Mouse (Mus musculus) olfactory bulb, adult 2 months (tissue): ENCODE measurements around the gene Hdac4. TPM values are rescaled to one million over a fixed set of nuclear protein-coding genes. Genes with fewer than 3 reads are reported as not detected.

Experiments used
- H3K27ac ChIP-seq: fragments of 200-500 bp; 2 replicates; pipeline ENCODE4 v1.5.1; 2012; ENCODE audit warnings: low read depth, low read length; ENCODE audit not compliant: insufficient read depth
- H3K4me1 ChIP-seq: fragments of 200-500 bp; 2 replicates; pipeline ENCODE4 v1.6.1; 2012; ENCODE audit warnings: low read length; ENCODE audit not compliant: control insufficient read depth, insufficient read depth
- H3K4me3 ChIP-seq: fragments of 200-500 bp; 2 replicates; pipeline ENCODE4 v1.5.1; 2012; ENCODE audit warnings: mild to moderate bottlenecking, low read depth, low read length, moderate library complexity; ENCODE audit not compliant: insufficient read depth
- CTCF ChIP-seq: fragments of 200-500 bp; IDR thresholded peaks from 2 replicates; pipeline ENCODE4 v1.5.1; 2012; ENCODE audit warnings: low read depth, mild to moderate bottlenecking, low read length, moderate library complexity; ENCODE audit not compliant: insufficient read depth
- POLR2A ChIP-seq: fragments of 200-500 bp; IDR thresholded peaks from 2 replicates; pipeline ENCODE4 v1.6.1; 2012; ENCODE audit warnings: mild to moderate bottlenecking, low read depth, low read length, moderate library complexity; ENCODE audit not compliant: insufficient read depth
- WGBS: fragments of 180-500 bp; shearing (Covaris S2); methylation state at CpG from one replicate; pipeline ENCODE4 v1.1.7; 2018; 5-methylcytosine and 5-hydroxymethylcytosine counted together
- polyA plus RNA-seq: library from polyadenylated mRNA; stranded (reverse); fragments of >200 nt; gene quantifications from 2 replicates; pipeline ENCODE4 v1.2.4, GENCODE M21; 2012; ENCODE audit warnings: low replicate concordance; ENCODE audit not compliant: missing spikeins, insufficient read depth, insufficient read length

Hdac4 gene
- polyA plus RNA-seq, 1 experiment: not detected

DNA sequence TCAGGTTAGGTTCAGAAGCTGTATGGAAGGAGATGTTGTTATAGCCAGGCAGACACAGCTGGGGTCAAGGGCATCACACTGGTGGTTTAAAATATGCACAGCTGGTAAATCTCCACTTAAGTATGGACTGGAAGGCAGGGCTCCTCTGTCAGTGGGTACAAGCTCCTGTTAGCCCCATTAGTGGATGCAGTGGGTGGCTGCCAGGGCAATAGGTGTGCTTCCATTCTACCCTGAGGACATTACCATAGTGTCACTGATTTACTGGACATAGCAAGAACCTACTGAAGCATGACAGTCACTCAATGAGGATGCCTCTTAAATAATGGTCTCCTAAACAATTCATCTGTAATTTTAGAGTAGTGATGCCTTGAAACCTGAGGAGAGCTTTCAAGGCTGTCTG lies 203.9 kb downstream of the Hdac4 start:
- Histone ChIP-seq H3K4me3 (no peak overlapping the region), H3K4me1 (peaks cover 11% of the 10 kb centered on the region), H3K27ac (no peak overlapping the region)
- no peak for TF ChIP-seq CTCF
- no peak for TF ChIP-seq POLR2A

DNA sequence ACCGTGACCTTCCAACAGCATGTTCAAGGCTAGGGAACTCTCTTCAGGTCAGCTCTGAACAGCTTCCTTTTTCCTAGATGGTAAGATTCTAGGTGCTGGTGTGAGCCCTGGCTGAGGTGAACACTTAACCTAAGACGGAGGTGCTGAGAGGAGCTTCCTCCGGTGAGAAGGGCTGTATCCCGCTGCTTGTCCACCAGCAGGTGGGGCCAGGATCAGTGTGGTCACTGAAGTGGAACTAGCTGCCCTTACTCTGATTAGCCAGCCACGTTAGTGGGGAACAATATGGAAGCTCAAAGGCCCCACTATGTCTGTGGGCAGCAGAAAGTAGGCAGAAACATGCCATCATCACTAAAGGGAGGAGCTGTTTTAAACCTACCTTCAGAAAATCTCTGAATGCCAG lies 204.6 kb downstream of the Hdac4 start:
- WGBS: 76% methylated on average over 5 of the region's 5 CpGs
- Histone ChIP-seq H3K4me3 (no peak overlapping the region), H3K27ac (no peak overlapping the region), H3K4me1 (peaks cover 11% of the 10 kb centered on the region)
- TF ChIP-seq CTCF (no peak), POLR2A (no peak)

DNA sequence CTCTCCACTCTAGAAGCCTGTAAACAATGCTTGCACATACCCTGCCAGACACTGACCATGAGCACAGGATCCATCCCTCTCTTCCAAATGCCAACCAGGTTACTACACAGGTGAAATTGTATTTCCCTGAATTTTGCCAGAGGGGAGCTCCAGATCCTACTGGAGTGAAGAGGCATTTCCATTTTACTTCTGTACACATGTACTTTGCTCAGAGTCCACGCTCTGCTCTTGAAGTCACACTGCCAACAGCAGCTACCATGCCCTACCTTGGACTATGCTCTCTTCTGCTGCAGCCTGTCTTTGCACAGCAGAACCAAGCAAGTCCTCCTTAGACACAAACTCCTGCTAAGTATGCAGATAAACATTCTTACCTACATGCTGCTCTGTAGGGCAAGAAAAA lies 206.6 kb downstream of the Hdac4 start:
- WGBS: 97% methylated on average over 1 of the region's 1 CpGs
- Histone ChIP-seq H3K27ac (no peak overlapping the region), H3K4me1 (peaks cover 11% of the 10 kb centered on the region), H3K4me3 (no peak overlapping the region)
- TF ChIP-seq CTCF (no peak), POLR2A (no peak)

DNA sequence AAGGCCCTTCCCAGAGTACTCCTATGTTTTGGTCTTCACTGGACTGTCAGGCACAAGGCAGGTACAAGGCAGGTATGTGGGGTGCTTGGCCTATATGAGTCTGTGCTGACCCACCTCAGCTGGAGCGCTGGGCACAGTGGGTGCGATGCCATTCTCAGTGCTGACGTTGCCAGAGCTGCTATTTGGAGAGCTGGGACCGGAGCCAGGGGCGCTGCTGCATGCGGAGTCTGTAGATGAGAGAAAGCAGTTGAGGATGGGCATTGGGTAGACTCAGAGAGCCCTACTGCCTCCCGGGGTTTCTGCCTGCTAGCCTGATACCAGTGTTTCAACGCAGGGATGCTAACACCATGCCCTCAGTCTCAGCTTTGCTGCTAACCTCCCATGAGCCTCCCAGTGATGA lies 208.1 kb downstream of the Hdac4 start:
- TF ChIP-seq CTCF (no peak), POLR2A (no peak)
- H3K4me1 ChIP-seq: peaks cover 11% of the 10 kb centered on the region
- WGBS: 27% methylated on average over 8 of the region's 8 CpGs
- H3K4me3 ChIP-seq: no peak overlapping the region
- H3K27ac ChIP-seq: no peak overlapping the region

DNA sequence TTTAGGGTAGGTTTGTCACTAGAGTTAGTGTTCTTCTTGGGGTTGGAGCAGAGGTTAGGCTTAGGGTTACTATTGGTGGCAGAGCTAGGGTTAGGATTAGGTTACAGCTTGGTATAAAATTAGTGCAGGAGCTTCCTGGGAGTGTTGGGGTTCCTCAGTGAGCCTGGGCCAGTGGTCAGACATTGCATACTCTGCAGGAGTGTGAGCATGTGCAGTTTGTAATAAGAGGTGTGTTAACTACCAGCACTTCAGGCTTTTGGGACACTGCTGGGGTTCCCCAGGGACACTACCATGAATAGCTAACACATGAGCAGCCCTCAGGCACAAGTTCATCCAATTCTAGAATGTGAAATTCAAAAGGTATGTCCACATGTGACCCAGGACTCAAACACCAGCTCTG lies 209.7 kb downstream of the Hdac4 start:
- TF ChIP-seq CTCF (no peak), POLR2A (no peak)
- H3K4me3 ChIP-seq: no peak overlapping the region
- H3K4me1 ChIP-seq: peaks cover 11% of the 10 kb centered on the region
- H3K27ac ChIP-seq: no peak overlapping the region

DNA sequence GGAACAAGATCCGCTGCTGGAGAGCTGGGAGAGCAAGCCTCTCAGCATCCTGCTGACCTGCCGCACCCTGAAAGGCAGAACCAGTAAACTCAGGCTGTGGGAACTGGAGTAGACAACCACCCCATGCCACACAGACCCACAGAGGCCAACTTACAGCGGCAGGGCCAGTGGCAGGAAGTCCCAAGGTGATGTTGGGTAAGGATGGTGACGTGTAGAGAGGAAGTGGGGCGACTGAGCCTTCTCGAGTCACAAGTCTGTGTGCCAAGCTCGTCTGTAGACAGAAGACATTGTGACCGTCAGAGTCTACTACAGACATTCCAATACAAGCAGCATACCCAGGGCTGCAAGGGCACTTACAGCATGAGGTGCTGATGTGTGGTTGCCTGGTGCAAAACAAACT lies 211.0 kb downstream of the Hdac4 start:
- peaks cover 11% of the 10 kb centered on the region for H3K4me1 ChIP-seq
- TF ChIP-seq CTCF: no peak
- no peak for TF ChIP-seq POLR2A
- no peak overlapping the region for H3K27ac ChIP-seq
- 72% methylated on average over 8 of the region's 8 CpGs for WGBS
- H3K4me3 ChIP-seq: no peak overlapping the region

DNA sequence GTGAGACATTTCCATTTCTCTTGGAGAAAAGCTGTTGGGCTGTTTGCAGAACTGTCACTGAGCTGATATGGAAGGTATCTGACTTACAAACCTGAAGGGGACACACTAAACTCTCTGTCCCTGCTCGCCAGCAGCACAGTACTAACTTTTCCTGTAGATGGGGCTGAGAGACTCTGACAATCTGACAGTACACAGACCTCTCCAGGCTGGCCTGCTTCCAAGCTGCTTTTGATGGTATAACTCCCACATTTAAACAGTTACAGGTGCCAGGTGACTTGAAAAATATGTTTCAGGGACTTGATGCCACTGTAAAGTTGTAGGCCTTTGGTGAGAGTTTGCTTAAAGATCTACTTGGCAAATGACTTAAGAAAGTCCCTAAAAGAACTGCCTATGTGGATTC lies 214.1 kb downstream of the Hdac4 start:
- 74% methylated on average over 1 of the region's 1 CpGs for WGBS
- no peak for TF ChIP-seq CTCF
- no peak for TF ChIP-seq POLR2A
- H3K4me3 ChIP-seq: no peak overlapping the region
- no peaks in the 10 kb centered on the region for H3K4me1 ChIP-seq
- H3K27ac ChIP-seq: no peak overlapping the region

DNA sequence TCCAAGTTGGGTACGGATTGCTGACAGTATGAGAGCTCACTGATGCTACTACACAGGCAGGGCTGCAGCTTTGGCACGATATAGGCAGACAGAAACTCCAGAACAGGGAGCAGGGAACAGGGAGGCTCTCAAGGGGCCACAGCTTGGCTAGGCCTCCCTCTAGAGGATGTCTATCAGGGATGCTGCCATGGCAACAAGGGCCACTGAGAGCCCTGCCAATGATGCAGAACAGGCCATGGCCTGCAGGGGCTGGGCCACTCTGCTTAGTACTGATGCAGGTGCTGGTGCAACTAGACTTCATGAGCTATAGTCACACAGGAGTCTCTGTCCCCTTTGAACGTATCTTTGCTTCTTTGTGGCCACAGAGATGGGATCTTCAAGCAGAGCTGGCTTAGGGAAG lies 217.1 kb downstream of the Hdac4 start:
- 38% methylated on average over 3 of the region's 3 CpGs for WGBS
- Histone ChIP-seq H3K27ac (no peak overlapping the region), H3K4me1 (no peaks in the 10 kb centered on the region)

DNA sequence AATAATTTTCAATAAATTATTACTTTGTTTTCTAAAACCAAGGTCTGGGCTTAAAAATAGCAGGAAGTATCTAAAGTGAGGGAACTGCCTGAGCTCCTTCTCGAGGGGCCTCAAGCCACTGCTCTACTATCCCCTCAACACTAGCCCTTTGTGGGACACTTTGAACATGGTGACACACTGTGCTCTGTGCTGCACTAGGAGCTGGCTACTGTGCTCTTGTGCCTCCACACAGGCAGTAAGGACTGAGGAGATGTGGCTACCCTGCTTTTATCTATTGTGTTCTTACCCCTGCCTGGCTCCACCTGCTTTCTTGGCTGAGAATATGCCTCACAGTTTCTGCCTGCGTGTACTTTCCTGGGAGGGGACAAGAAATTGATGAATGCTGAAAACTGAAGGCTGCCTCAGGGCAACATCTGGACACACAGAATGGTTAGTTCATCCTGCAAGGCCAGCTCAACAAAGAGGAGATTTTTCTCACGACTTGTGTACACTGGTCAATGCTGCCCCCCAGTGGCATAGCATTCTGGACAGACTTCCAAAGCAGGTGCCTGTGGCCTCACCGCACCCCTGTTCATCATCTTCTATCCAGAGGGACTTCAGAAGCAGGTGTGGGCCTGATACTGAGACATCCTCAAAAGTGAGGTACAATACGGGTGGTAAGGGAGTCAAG lies 226.7 kb downstream of the Hdac4 start:
- Histone ChIP-seq H3K4me1 (peaks cover 6% of the 10 kb centered on the region), H3K27ac (no peak overlapping the region)
- 49% methylated on average over 5 of the region's 5 CpGs for WGBS

More for the DNA sequence above, 217.1 kb downstream of the Hdac4 start:
- no peak overlapping the region for H3K4me3 ChIP-seq
- no peak for TF ChIP-seq CTCF
- no peak for TF ChIP-seq POLR2A

DNA sequence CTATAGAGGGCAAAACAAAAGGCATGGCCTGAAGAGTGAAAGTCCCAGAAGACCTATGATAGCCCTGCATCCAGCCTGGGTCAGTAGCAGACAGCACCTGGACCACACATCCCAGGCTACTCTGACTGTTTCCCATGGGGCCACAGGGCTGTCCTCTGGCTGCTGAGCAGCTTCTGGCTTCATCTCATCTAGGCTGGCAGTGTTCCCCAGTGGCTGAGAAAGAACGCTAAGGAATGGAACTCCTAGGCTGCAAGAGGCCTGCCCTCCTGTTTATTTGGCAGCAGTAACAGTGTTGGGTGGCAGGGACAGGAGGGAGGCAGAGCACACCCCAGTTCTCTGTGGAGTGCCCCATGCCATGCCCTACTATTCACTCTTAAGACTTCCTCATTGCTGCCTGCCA lies 228.5 kb downstream of the Hdac4 start:
- WGBS: 25% methylated on average over 1 of the region's 1 CpGs
- H3K4me1 ChIP-seq: peaks cover 6% of the 10 kb centered on the region
- no peak overlapping the region for H3K4me3 ChIP-seq
- H3K27ac ChIP-seq: no peak overlapping the region
- TF ChIP-seq CTCF (no peak), POLR2A (no peak)

More for the DNA sequence above, 226.7 kb downstream of the Hdac4 start:
- TF ChIP-seq CTCF (no peak), POLR2A (no peak)
- no peak overlapping the region for H3K4me3 ChIP-seq
